Mouse (Mus musculus) embryonic facial prominence, embryonic 11.5 days (tissue): Measurements from ENCODE around the gene Ifnar2. TPM values are rescaled to one million over a fixed set of nuclear protein-coding genes. Genes with fewer than 3 reads are reported as not detected.

Source experiments
- ATAC-seq: fragments of 200-750 bp; cut with Nextera tagmentation; replicated peaks from 2 replicates; pipeline ENCODE4 v1.8.0; 2017; ENCODE audit warnings: low read depth; ENCODE audit not compliant: insufficient number of reproducible peaks, low FRiP score, low TSS enrichment
- DNase-seq: peaks from one replicate; pipeline ENCODE4 v3.0.0-alpha.2; 2015; ENCODE audit warnings: low spot score
- H3K27ac ChIP-seq: fragments of 300-500 bp; sonication (generic); replicated peaks from 2 replicates; pipeline ENCODE4 v1.5.1; 2014; ENCODE audit warnings: mild to moderate bottlenecking, low read depth, low read length, control low read depth
- H3K27me3 ChIP-seq: fragments of 300-500 bp; sonication (generic); 2 replicates; pipeline ENCODE4 v1.6.1; 2014; ENCODE audit warnings: mild to moderate bottlenecking, low read length, moderate library complexity, mixed read lengths; ENCODE audit not compliant: control insufficient read depth, insufficient read depth
- H3K36me3 ChIP-seq: fragments of 300-500 bp; sonication (generic); replicated peaks from 2 replicates; pipeline ENCODE4 v1.6.1; 2014; ENCODE audit warnings: low read depth, mild to moderate bottlenecking, low read length, moderate library complexity, mixed read lengths; ENCODE audit not compliant: control insufficient read depth, insufficient read depth
- H3K4me1 ChIP-seq: fragments of 300-500 bp; sonication (generic); 2 replicates; pipeline ENCODE4 v1.6.1; 2014; ENCODE audit warnings: low read length, mixed read lengths; ENCODE audit not compliant: control insufficient read depth, insufficient read depth
- H3K4me2 ChIP-seq: fragments of 300-500 bp; sonication (generic); 2 replicates; pipeline ENCODE4 v1.6.1; 2014; ENCODE audit warnings: low read depth, mild to moderate bottlenecking, control low read depth, low read length, moderate library complexity
- H3K4me3 ChIP-seq: fragments of 300-500 bp; sonication (generic); 2 replicates; pipeline ENCODE4 v1.5.1; 2014; ENCODE audit warnings: low read depth, low read length, control low read depth
- H3K9ac ChIP-seq: fragments of 300-500 bp; sonication (generic); replicated peaks from 2 replicates; pipeline ENCODE4 v1.6.1; 2014; ENCODE audit warnings: mild to moderate bottlenecking, control low read depth, low read length
- H3K9me3 ChIP-seq: fragments of 300-500 bp; sonication (generic); replicated peaks from 2 replicates; pipeline ENCODE4 v1.6.1; 2016; ENCODE audit warnings: mild to moderate bottlenecking, low read length, inconsistent platforms, mixed read lengths; ENCODE audit not compliant: control insufficient read depth
- WGBS: fragments of 180-500 bp; shearing (Covaris S2); extraction: QIAGEN DNeasy Blood & Tissue Kit; methylation state at CpG from one replicate; pipeline ENCODE4 v1.1.7; 2014; 5-methylcytosine and 5-hydroxymethylcytosine counted together
- polyA plus RNA-seq: library from polyadenylated mRNA; unstranded; fragments of >200 nt; fragmentation: Nextera tagmentation; extraction: Ambion mirVana; gene quantifications from 2 replicates; pipeline ENCODE4 v1.2.1, GENCODE M21; 2014

Gene Ifnar2
- polyA plus RNA-seq: 36.2 and 36.3 TPM in 2 replicates

DNA sequence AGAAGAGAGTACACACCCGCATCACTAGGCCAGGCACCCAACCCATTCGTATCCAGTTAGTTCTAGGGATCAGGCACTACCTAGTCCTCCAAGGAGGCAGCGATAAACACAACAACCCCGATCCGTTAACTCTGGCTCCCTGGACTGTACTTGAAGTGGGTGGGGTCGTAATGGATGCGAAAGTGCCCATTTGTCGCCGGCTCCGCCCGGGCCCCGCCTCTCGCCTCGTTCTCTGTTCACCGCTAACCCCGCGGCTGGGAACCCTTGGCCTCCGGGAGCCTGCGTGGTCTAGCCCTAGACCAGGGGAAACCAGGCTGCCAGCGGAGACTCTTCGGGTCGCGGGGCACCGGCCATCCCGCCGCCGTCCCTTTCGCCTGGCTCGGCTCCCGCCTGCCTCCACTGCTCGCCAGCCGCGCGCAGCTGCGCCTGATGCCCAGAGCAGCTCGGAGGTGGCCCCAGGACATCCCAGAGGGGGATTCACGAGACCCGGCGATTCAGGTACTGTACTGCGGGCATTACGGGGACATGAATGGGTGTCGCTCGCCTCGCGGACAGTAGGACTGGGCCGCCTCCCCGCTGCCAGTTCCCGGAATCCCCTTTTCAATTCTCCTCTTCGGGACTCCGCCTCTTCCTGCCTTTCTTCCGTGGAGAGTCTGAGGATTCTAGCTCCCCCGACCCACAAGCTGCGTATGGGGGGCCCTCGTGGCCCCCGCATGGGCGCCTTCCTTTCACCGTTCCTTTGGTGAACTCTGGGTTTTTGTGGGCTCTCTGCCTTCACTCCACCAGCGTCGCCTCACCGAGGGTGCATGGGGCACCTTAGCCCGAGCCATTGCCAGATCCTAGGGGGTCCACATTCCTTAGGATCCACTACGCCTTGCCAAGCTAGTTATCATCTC lies at the start of gene Ifnar2:
TSS of gene Ifnar2 (plus strand) at position 207 of the 896 bp plus-strand sequence.
- H3K4me2 ChIP-seq: peak within 1 kb of the TSS; percentile 67
- no peaks in the 10 kb centered on the region for H3K9me3 ChIP-seq
- H3K4me1 ChIP-seq: no peaks in the 10 kb centered on the region
- peak within 1 kb of the TSS; percentile 85 for H3K9ac ChIP-seq
- peak within 1 kb of the TSS; percentile 67 for H3K4me3 ChIP-seq
- DNase-seq (peak; percentile 81), ATAC-seq (peak; percentile 90)
- under 1% methylated on average over 60 of the region's 62 CpGs for WGBS
- H3K27me3 ChIP-seq: no peaks in the 10 kb centered on the region
- H3K27ac ChIP-seq: peak within 1 kb of the TSS; percentile 80
- H3K36me3 ChIP-seq: no peaks in the 10 kb centered on the region

- no peak overlapping the region for H3K4me3 ChIP-seq
- no peaks in the 10 kb centered on the region for H3K27me3 ChIP-seq
- no peaks in the 10 kb centered on the region for H3K9me3 ChIP-seq
- no peak overlapping the region for H3K27ac ChIP-seq
- H3K4me1 ChIP-seq: no peaks in the 10 kb centered on the region
- 59% methylated on average over 7 of the region's 7 CpGs for WGBS
- no peaks in the 10 kb centered on the region for H3K36me3 ChIP-seq
- H3K4me2 ChIP-seq: no peak overlapping the region
- no peak overlapping the region for H3K9ac ChIP-seq
- ATAC-seq (no peak), DNase-seq (no peak)
These were observed 45.0 kb upstream of the Ifnar2 start for GRCm38 (mm10) chr16:91327605-91328004.

DNA sequence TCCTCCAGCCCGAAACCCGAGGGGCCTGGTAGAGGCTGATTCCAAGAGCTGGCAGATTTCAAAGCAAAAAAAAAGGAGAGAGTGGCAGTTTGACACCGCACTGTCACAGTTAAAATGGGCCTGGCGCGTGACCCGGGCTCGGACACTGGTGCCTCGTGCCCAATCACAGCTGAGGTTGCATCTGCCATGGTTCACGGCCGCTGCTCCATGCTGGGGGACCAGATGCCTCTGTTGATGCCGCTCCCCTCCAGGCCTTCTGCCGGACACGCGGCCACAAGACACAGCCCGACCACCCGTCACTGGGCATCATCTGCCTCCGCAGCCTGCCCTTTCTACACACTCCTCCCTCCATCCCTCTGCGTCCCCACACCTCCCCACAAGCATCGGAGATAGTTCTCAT lies 43.7 kb upstream of the Ifnar2 start:
- no peaks in the 10 kb centered on the region for H3K36me3 ChIP-seq
- ATAC-seq (no peak), DNase-seq (no peak)
- H3K9ac ChIP-seq: no peak overlapping the region
- 83% methylated on average over 19 of the region's 19 CpGs for WGBS
- H3K4me2 ChIP-seq: no peak overlapping the region
- no peaks in the 10 kb centered on the region for H3K4me1 ChIP-seq
- no peak overlapping the region for H3K4me3 ChIP-seq
- no peak overlapping the region for H3K27ac ChIP-seq
- no peaks in the 10 kb centered on the region for H3K9me3 ChIP-seq
- H3K27me3 ChIP-seq: no peaks in the 10 kb centered on the region

DNA sequence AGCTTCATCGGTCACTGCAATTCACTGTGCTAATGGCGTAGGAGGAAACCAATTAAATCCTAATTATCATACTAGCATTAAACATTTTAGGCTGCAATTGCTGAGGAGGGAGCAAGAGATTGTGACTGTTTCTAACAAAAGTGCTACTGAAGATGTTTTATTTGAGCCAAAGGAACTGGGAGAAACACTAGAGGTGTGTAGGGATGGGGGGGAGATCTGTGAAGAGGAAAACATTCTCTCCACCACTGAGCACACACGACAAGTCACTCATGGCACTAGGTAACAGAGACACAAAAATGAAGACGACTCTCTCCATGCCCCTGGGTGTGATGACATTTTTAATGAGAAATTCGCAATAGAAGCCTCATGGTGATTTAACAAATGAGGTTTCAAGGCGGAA lies 42.1 kb upstream of the Ifnar2 start:
- no peak for ATAC-seq
- no peaks in the 10 kb centered on the region for H3K27me3 ChIP-seq

DNA sequence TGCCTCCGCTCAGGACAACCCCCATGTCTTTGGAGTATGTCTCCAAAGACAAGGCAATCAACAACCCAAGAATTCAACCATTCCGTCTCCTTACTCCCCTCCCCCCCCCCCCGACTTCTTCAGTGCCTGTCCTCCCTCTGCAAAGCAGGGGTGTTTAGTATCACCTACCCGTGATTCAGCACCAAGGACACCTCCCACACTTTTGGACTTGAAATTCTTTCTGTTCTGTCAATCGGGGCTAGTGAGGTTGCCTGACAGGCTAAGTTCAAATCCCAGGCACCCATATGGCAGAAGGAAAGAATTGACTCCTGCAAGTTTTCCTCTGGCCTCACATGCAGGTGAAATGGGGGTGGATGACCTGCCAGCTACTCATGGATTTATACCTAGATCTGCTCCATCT lies 41.4 kb upstream of the Ifnar2 start:
- peak; percentile 78 for DNase-seq
- Histone ChIP-seq H3K27ac (no peak overlapping the region), H3K36me3 (no peaks in the 10 kb centered on the region), H3K9ac (no peak overlapping the region), H3K4me3 (no peak overlapping the region), H3K4me2 (no peak overlapping the region), H3K9me3 (no peaks in the 10 kb centered on the region), H3K4me1 (no peaks in the 10 kb centered on the region), H3K27me3 (no peaks in the 10 kb centered on the region)
- 28% methylated on average over 5 of the region's 5 CpGs for WGBS
- ATAC-seq: no peak

More for the DNA sequence above, 42.1 kb upstream of the Ifnar2 start:
- Histone ChIP-seq H3K36me3 (no peaks in the 10 kb centered on the region), H3K27ac (no peak overlapping the region), H3K4me1 (no peaks in the 10 kb centered on the region), H3K4me2 (no peak overlapping the region), H3K4me3 (no peak overlapping the region), H3K9ac (no peak overlapping the region), H3K9me3 (no peaks in the 10 kb centered on the region)
- DNase-seq: no peak
- 77% methylated on average over 6 of the region's 6 CpGs for WGBS

GRCm38 (mm10) chr16:91332880-91333279 lies 39.7 kb upstream of the Ifnar2 start:
- Histone ChIP-seq H3K36me3 (no peaks in the 10 kb centered on the region), H3K9ac (no peak overlapping the region), H3K4me2 (no peak overlapping the region), H3K27ac (no peak overlapping the region), H3K4me1 (no peaks in the 10 kb centered on the region), H3K27me3 (no peaks in the 10 kb centered on the region), H3K9me3 (no peaks in the 10 kb centered on the region), H3K4me3 (no peak overlapping the region)
- no peak for ATAC-seq
- 56% methylated on average over 7 of the region's 7 CpGs for WGBS
- DNase-seq: peak; percentile 43

DNA sequence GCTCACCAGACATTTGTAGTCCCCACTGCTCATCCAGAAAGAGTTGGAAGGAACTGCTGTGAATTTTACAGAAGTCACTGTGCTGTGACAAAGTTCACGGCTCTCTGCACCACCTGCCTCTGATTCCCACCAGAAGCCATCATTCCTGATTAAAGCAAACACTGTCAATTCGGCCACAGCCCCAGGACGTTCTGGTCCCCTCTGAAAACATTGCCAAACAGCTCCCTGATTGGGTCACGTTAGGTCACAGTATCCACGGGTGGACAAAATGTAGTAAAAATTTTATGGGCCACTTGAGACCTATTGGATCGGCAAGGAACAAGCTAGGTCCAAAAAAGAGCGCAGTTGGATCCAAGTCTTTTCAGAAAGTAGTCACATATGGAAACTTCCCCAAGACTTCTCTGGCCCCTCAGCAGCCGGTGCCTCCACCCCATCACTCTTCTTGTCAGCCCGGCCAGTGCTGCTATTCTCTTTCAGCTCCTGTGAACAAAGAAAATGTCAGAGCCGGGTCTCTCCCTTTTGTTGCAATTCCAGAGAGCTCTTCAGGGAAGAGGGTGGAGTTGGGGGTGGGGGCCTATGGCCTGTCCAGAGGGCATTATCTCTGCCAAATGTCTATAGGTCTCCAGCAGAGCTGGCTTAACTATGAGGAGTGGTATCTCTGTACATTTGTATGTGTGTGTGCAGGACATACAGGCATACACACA lies 38.2 kb upstream of the Ifnar2 start:
- ATAC-seq (peak; percentile 29; the same call in 1 of the 2 replicates), DNase-seq (no peak)
- Histone ChIP-seq H3K4me3 (no peak overlapping the region), H3K9me3 (no peaks in the 10 kb centered on the region), H3K36me3 (no peaks in the 10 kb centered on the region), H3K4me2 (no peak overlapping the region), H3K27me3 (no peaks in the 10 kb centered on the region), H3K9ac (no peak overlapping the region), H3K4me1 (no peaks in the 10 kb centered on the region), H3K27ac (no peak overlapping the region)
- whole genome bisulfite sequencing: 24% methylated on average over 10 of the region's 10 CpGs

- Histone ChIP-seq H3K27ac (no peak overlapping the region), H3K4me1 (no peaks in the 10 kb centered on the region), H3K4me3 (no peak overlapping the region), H3K36me3 (no peaks in the 10 kb centered on the region), H3K9ac (no peak overlapping the region), H3K27me3 (no peaks in the 10 kb centered on the region), H3K4me2 (no peak overlapping the region), H3K9me3 (no peaks in the 10 kb centered on the region)
- ATAC-seq (no peak), DNase-seq (no peak)
- 86% methylated on average over 4 of the region's 4 CpGs for WGBS
These were observed 35.8 kb upstream of the Ifnar2 start for GRCm38 (mm10) chr16:91336753-91337152.
